Mouse (Mus musculus) frontal cortex, postnatal 36 days (tissue): ENCODE results near the gene Fcrl5.
A peak's percentile ranks its signal among the peaks of the same experiment; 100 is the strongest.

ENCODE experiments used
- DNase-seq, 2 experiments: peaks; one replicate each; pipeline ENCODE4 v3.0.0; 2022; ENCODE audit warnings: low spot score in 2 of 2

Gene Fcrl5

GRCm38 (mm10) chr3:87500088-87501055 lies 64.8 kb downstream of the Fcrl5 start:
- no peak for DNase-seq

GRCm38 (mm10) chr3:87501151-87501550 lies 65.6 kb downstream of the Fcrl5 start:
- DNase-seq, result no peak

- no peak for DNase-seq
Measured at GRCm38 (mm10) chr3:87502771-87503170, 67.2 kb downstream of the Fcrl5 start.

- DNase-seq, result peak in 1 of 2 experiments; percentile 42
Measured at GRCm38 (mm10) chr3:87504330-87504729, 68.8 kb downstream of the Fcrl5 start.

- no peak for DNase-seq
Measured at GRCm38 (mm10) chr3:87504749-87505425, 69.3 kb downstream of the Fcrl5 start.

GRCm38 (mm10) chr3:87506456-87507416 lies 71.2 kb downstream of the Fcrl5 start:
- no peak for DNase-seq

- peak; percentile 80 to 86 for DNase-seq
Measured at GRCm38 (mm10) chr3:87508205-87508901, 72.8 kb downstream of the Fcrl5 start.

- no peak for DNase-seq
Measured at GRCm38 (mm10) chr3:87509061-87509460, 73.5 kb downstream of the Fcrl5 start.

GRCm38 (mm10) chr3:87510832-87511231 lies 75.3 kb downstream of the Fcrl5 start:
- no peak for DNase-seq

GRCm38 (mm10) chr3:87511971-87512765 lies 76.6 kb downstream of the Fcrl5 start:
- DNase-seq, result no peak

- DNase-seq, result no peak
Measured at GRCm38 (mm10) chr3:87515567-87516081, 80.1 kb downstream of the Fcrl5 start.

GRCm38 (mm10) chr3:87518425-87518824 lies 82.9 kb downstream of the Fcrl5 start:
- no peak for DNase-seq

- DNase-seq, result no peak
Measured at GRCm38 (mm10) chr3:87521126-87521525, 85.6 kb downstream of the Fcrl5 start.

GRCm38 (mm10) chr3:87521833-87522232 lies 86.3 kb downstream of the Fcrl5 start:
- DNase-seq, result no peak

GRCm38 (mm10) chr3:87523701-87524100 lies 88.1 kb downstream of the Fcrl5 start:
- no peak for DNase-seq

- peak; percentile 89 to 92 for DNase-seq
Measured at GRCm38 (mm10) chr3:87525043-87525836, 89.7 kb downstream of the Fcrl5 start, which contains the start of gene Etv3. Gene Etv3 (plus strand): TSS chr3:87525407.

GRCm38 (mm10) chr3:87525837-87526570 lies 90.4 kb downstream of the Fcrl5 start:
- DNase-seq, result no peak

- DNase-seq, result no peak
Measured at GRCm38 (mm10) chr3:87527139-87527538, 91.6 kb downstream of the Fcrl5 start.
